ENCODE assay signal across 8 mouse cellular contexts in the genomic region with DNA sequence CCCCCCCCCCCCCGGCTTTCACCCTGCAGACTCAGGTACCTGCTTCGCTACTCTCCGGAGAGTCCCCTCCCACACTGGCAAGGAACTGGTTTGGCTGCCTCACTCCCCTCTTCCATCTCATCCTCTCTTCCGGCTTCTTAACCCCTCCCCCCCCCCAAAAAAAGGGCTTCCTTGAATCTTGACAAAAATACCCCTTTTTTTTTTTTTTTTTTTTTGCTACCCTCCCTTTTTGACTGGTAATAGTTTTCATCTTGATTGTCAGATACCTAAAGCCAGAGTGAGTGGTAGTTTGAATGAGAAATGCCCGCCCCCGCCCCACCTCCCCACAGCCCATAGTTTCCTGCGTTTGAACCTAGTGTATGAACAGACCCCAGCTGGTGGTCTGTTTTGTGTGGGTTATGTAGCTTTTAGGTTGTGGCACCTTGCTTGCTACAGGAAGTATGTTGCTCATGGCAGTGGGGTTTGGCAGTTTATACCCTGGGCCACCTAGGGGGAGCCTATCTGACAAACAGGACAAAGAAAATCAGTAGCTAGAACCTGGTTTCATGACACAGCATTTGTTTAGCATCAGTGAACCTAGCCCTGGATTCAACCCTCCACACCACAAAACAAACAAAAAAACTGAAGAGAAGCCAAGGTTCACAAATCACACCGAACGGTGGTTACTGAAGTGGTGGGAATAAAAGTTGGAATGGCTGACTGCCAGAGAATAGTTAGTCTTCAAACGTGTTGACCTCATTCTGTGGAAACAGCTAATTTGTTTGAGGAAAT. TPM values are rescaled to one million over a fixed set of nuclear protein-coding genes. Genes with fewer than 3 reads are reported as not detected.
A peak's percentile ranks its signal among the peaks of the same experiment; 100 is the strongest.
DNase-seq lines count a peak whose midpoint lies in the region; ATAC-seq and TF ChIP-seq lines count a peak whose summit lies in the region.

No protein-coding gene starts in this region.

- H3K4me3 ChIP-seq in forebrain, postnatal 0 days (ENCODE audit: low read depth, low read length), result peak overlapping the region; percentile 21
- H3K4me3 ChIP-seq in midbrain, embryonic 13.5 days (replicated peaks), result peak overlapping the region; percentile 25; the same call in 1 of the 2 replicates

- H3K4me1 ChIP-seq in forebrain, postnatal 0 days (ENCODE audit: insufficient read depth), result peaks cover 20% of the 10 kb centered on the region
- H3K4me1 ChIP-seq in midbrain, embryonic 13.5 days (replicated peaks), result peaks cover 36% of the 10 kb centered on the region

- H3K4me2 ChIP-seq in forebrain, postnatal 0 days (ENCODE audit: low read depth), result peak overlapping the region; percentile 45
- peak overlapping the region; percentile 45 for H3K4me2 ChIP-seq in midbrain, embryonic 13.5 days (replicated peaks)

- peak; percentile 85 for DNase-seq in A20 (ENCODE audit: low read depth, low spot score)
- DNase-seq in ES-CJ7 (ENCODE audit: low read depth, low spot score), result peak; percentile 51
- no peak for DNase-seq in forebrain, postnatal 0 days
- peak; percentile 51 to 71 for DNase-seq in kidney, postnatal 25 days
- DNase-seq in right cerebral cortex, postnatal 14 days, result no peak
- DNase-seq in left cerebral cortex, postnatal 25 days (ENCODE audit: low spot score in 2 of 2), result no peak
- no peak for DNase-seq in urinary bladder, postnatal 10 days (ENCODE audit: low spot score)

- no peak overlapping the region for H3K27ac ChIP-seq in forebrain, postnatal 0 days (ENCODE audit: low read depth, low read length)
- H3K27ac ChIP-seq in midbrain, embryonic 13.5 days, result no peak overlapping the region

- H3K36me3 ChIP-seq in forebrain, postnatal 0 days (ENCODE audit: insufficient read depth), result no peaks in the 10 kb centered on the region
- H3K36me3 ChIP-seq in midbrain, embryonic 13.5 days, result no peaks in the 10 kb centered on the region

- intact Hi-C loops in left cerebral cortex, postnatal 25 days (cut with DNase I), result loop anchor here (2.0 kb wide), 1 partner anchor 71 kb away; the partner anchor contains the start of gene Cabin1

- WGBS in forebrain, postnatal 0 days, result 15% methylated on average over 8 of the region's 10 CpGs
- WGBS in midbrain, embryonic 13.5 days, result 27% methylated on average over 9 of the region's 10 CpGs

- peak; percentile 14; the same call in 1 of the 2 replicates for TF ChIP-seq CTCF in forebrain, postnatal 0 days (IDR thresholded peaks at IDR 0.05; ENCODE audit: low read depth)

- no peak for ATAC-seq in forebrain, postnatal 0 days
- ATAC-seq in midbrain, embryonic 13.5 days, result no peak

- no peak overlapping the region for H3K9ac ChIP-seq in forebrain, postnatal 0 days
- H3K9ac ChIP-seq in midbrain, embryonic 13.5 days (replicated peaks), result no peak overlapping the region

- H3K27me3 ChIP-seq in forebrain, postnatal 0 days (ENCODE audit: insufficient read depth, low read length), result peaks cover 24% of the 10 kb centered on the region
- H3K27me3 ChIP-seq in midbrain, embryonic 13.5 days, result peaks cover 35% of the 10 kb centered on the region

- H3K9me3 ChIP-seq in forebrain, postnatal 0 days (ENCODE audit: low read length), result no peaks in the 10 kb centered on the region
- no peaks in the 10 kb centered on the region for H3K9me3 ChIP-seq in midbrain, embryonic 13.5 days

RNA-seq across cellular contexts. Expression of gene Gstt2, which starts 1.3 kb away (rescaled TPM):
- 4.5 and 5.1 TPM in 2 replicates for total RNA-seq in forebrain, postnatal 0 days (2014; rRNA removed)
- 7.4 and 7.8 TPM in 2 replicates for polyA plus RNA-seq in forebrain, postnatal 0 days (2015; fragmentation: Nextera tagmentation; extraction: Ambion mirVana)
- 5.8 and 5.9 TPM in 2 replicates for polyA plus RNA-seq in midbrain, embryonic 13.5 days (2015; fragmentation: Nextera tagmentation; extraction: Ambion mirVana)
- 1 to 10 TPM; 4.0 to 5.5 TPM for total RNA-seq in left cerebral cortex, postnatal 25 days (2021)

RNA-seq across cellular contexts. Expression of gene Gstt4, which starts 13.6 kb away (rescaled TPM):
- not detected in 2 replicates for total RNA-seq in forebrain, postnatal 0 days (2014; rRNA removed)
- polyA plus RNA-seq in forebrain, postnatal 0 days (2015; fragmentation: Nextera tagmentation; extraction: Ambion mirVana), result not detected in 2 replicates
- not detected in 2 replicates for polyA plus RNA-seq in midbrain, embryonic 13.5 days (2015; fragmentation: Nextera tagmentation; extraction: Ambion mirVana)
- not detected for total RNA-seq in left cerebral cortex, postnatal 25 days (2021)

RNA-seq across cellular contexts. Expression of gene Mif, which starts 24.1 kb away (rescaled TPM):
- 598 and 704 TPM in 2 replicates for total RNA-seq in forebrain, postnatal 0 days (2014; rRNA removed)
- 2,127 and 2,602 TPM in 2 replicates for polyA plus RNA-seq in forebrain, postnatal 0 days (2015; fragmentation: Nextera tagmentation; extraction: Ambion mirVana)
- polyA plus RNA-seq in midbrain, embryonic 13.5 days (2015; fragmentation: Nextera tagmentation; extraction: Ambion mirVana), result 1,337 and 1,364 TPM in 2 replicates
- total RNA-seq in left cerebral cortex, postnatal 25 days (2021), result 100 to 1,000 TPM; 522 to 530 TPM

RNA-seq across cellular contexts. Expression of gene Gstt1, which starts 37.6 kb away (rescaled TPM):
- total RNA-seq in forebrain, postnatal 0 days (2014; rRNA removed), result 19.2 and 22.8 TPM in 2 replicates
- 18.6 and 21.3 TPM in 2 replicates for polyA plus RNA-seq in forebrain, postnatal 0 days (2015; fragmentation: Nextera tagmentation; extraction: Ambion mirVana)
- polyA plus RNA-seq in midbrain, embryonic 13.5 days (2015; fragmentation: Nextera tagmentation; extraction: Ambion mirVana), result 4.8 and 5.5 TPM in 2 replicates
- total RNA-seq in left cerebral cortex, postnatal 25 days (2021), result 1 to 10 TPM; 6.2 to 7.0 TPM

RNA-seq across cellular contexts. Expression of gene Gstt3, which starts 54.7 kb away (rescaled TPM):
- 1.7 and 2.3 TPM in 2 replicates for total RNA-seq in forebrain, postnatal 0 days (2014; rRNA removed)
- 1.8 and 2.2 TPM in 2 replicates for polyA plus RNA-seq in forebrain, postnatal 0 days (2015; fragmentation: Nextera tagmentation; extraction: Ambion mirVana)
- polyA plus RNA-seq in midbrain, embryonic 13.5 days (2015; fragmentation: Nextera tagmentation; extraction: Ambion mirVana), result 0.30 and 0.61 TPM in 2 replicates
- 1 to 10 TPM; 1.1 to 1.4 TPM for total RNA-seq in left cerebral cortex, postnatal 25 days (2021)

Comparison
In these comparisons a context has a peak if more than half of its experiments do, and no peak if none do; other contexts are left out.
1. DNase-seq: peak in A20 (single experiment), ES-CJ7 (single experiment) and kidney, postnatal 25 days (2 of 2); none in forebrain, postnatal 0 days (single experiment), right cerebral cortex, postnatal 14 days (single experiment), left cerebral cortex, postnatal 25 days (0 of 2) and urinary bladder, postnatal 10 days (single experiment).